Mouse (Mus musculus) embryonic facial prominence, embryonic 11.5 days (tissue): ENCODE measurements around the gene Ppp2r2c. TPM values are rescaled to one million over a fixed set of nuclear protein-coding genes. Genes with fewer than 3 reads are reported as not detected.

Source experiments
- ATAC-seq: fragments of 200-750 bp; cut with Nextera tagmentation; replicated peaks from 2 replicates; pipeline ENCODE4 v1.8.0; 2017; ENCODE audit warnings: low read depth; ENCODE audit not compliant: insufficient number of reproducible peaks, low FRiP score, low TSS enrichment
- DNase-seq: peaks from one replicate; pipeline ENCODE4 v3.0.0-alpha.2; 2015; ENCODE audit warnings: low spot score
- H3K27ac ChIP-seq: fragments of 300-500 bp; sonication (generic); replicated peaks from 2 replicates; pipeline ENCODE4 v1.5.1; 2014; ENCODE audit warnings: mild to moderate bottlenecking, low read depth, low read length, control low read depth
- H3K27me3 ChIP-seq: fragments of 300-500 bp; sonication (generic); 2 replicates; pipeline ENCODE4 v1.6.1; 2014; ENCODE audit warnings: mild to moderate bottlenecking, low read length, moderate library complexity, mixed read lengths; ENCODE audit not compliant: control insufficient read depth, insufficient read depth
- H3K36me3 ChIP-seq: fragments of 300-500 bp; sonication (generic); replicated peaks from 2 replicates; pipeline ENCODE4 v1.6.1; 2014; ENCODE audit warnings: low read depth, mild to moderate bottlenecking, low read length, moderate library complexity, mixed read lengths; ENCODE audit not compliant: control insufficient read depth, insufficient read depth
- H3K4me1 ChIP-seq: fragments of 300-500 bp; sonication (generic); 2 replicates; pipeline ENCODE4 v1.6.1; 2014; ENCODE audit warnings: low read length, mixed read lengths; ENCODE audit not compliant: control insufficient read depth, insufficient read depth
- H3K4me2 ChIP-seq: fragments of 300-500 bp; sonication (generic); 2 replicates; pipeline ENCODE4 v1.6.1; 2014; ENCODE audit warnings: low read depth, mild to moderate bottlenecking, control low read depth, low read length, moderate library complexity
- H3K4me3 ChIP-seq: fragments of 300-500 bp; sonication (generic); 2 replicates; pipeline ENCODE4 v1.5.1; 2014; ENCODE audit warnings: low read depth, low read length, control low read depth
- H3K9ac ChIP-seq: fragments of 300-500 bp; sonication (generic); replicated peaks from 2 replicates; pipeline ENCODE4 v1.6.1; 2014; ENCODE audit warnings: mild to moderate bottlenecking, control low read depth, low read length
- H3K9me3 ChIP-seq: fragments of 300-500 bp; sonication (generic); replicated peaks from 2 replicates; pipeline ENCODE4 v1.6.1; 2016; ENCODE audit warnings: mild to moderate bottlenecking, low read length, inconsistent platforms, mixed read lengths; ENCODE audit not compliant: control insufficient read depth
- WGBS: fragments of 180-500 bp; shearing (Covaris S2); extraction: QIAGEN DNeasy Blood & Tissue Kit; methylation state at CpG from one replicate; pipeline ENCODE4 v1.1.7; 2014; 5-methylcytosine and 5-hydroxymethylcytosine counted together
- polyA plus RNA-seq: library from polyadenylated mRNA; unstranded; fragments of >200 nt; fragmentation: Nextera tagmentation; extraction: Ambion mirVana; gene quantifications from 2 replicates; pipeline ENCODE4 v1.2.1, GENCODE M21; 2014

The Ppp2r2c gene
- polyA plus RNA-seq, 1 experiment from 2014 or later, result 1.2 TPM

GRCm38 (mm10) chr5:36893263-36893662 lies 24.9 kb downstream of the Ppp2r2c start:
- Histone ChIP-seq H3K27ac (no peak overlapping the region), H3K4me2 (no peak overlapping the region; the same call in 1 of the 2 replicates), H3K27me3 (no peaks in the 10 kb centered on the region; the same call in 1 of the 2 replicates), H3K4me1 (no peaks in the 10 kb centered on the region), H3K4me3 (no peak overlapping the region), H3K9me3 (no peaks in the 10 kb centered on the region), H3K9ac (no peak overlapping the region), H3K36me3 (no peaks in the 10 kb centered on the region)
- 77% methylated on average over 9 of the region's 9 CpGs for WGBS
- no peak for ATAC-seq
- no peak for DNase-seq

GRCm38 (mm10) chr5:36894070-36894469 lies 25.8 kb downstream of the Ppp2r2c start:
- Histone ChIP-seq H3K27me3 (no peaks in the 10 kb centered on the region; the same call in 1 of the 2 replicates), H3K4me2 (no peak overlapping the region), H3K27ac (no peak overlapping the region), H3K4me1 (no peaks in the 10 kb centered on the region), H3K4me3 (no peak overlapping the region), H3K9me3 (no peaks in the 10 kb centered on the region), H3K9ac (no peak overlapping the region), H3K36me3 (no peaks in the 10 kb centered on the region)
- 75% methylated on average over 10 of the region's 10 CpGs for WGBS
- DNase-seq (no peak), ATAC-seq (no peak)

- no peaks in the 10 kb centered on the region; the same call in 1 of the 2 replicates for H3K27me3 ChIP-seq
- no peaks in the 10 kb centered on the region for H3K36me3 ChIP-seq
- no peak overlapping the region for H3K4me2 ChIP-seq
- no peak overlapping the region for H3K27ac ChIP-seq
- 77% methylated on average over 6 of the region's 6 CpGs for WGBS
- no peaks in the 10 kb centered on the region for H3K9me3 ChIP-seq
- no peak overlapping the region for H3K9ac ChIP-seq
- ATAC-seq (no peak), DNase-seq (no peak)
- no peak overlapping the region for H3K4me3 ChIP-seq
- no peaks in the 10 kb centered on the region for H3K4me1 ChIP-seq
Measured at GRCm38 (mm10) chr5:36894604-36895368, 26.5 kb downstream of the Ppp2r2c start.

GRCm38 (mm10) chr5:36895621-36896573 lies 27.6 kb downstream of the Ppp2r2c start:
- no peak overlapping the region for H3K4me3 ChIP-seq
- no peaks in the 10 kb centered on the region; the same call in 1 of the 2 replicates for H3K27me3 ChIP-seq
- 77% methylated on average over 10 of the region's 10 CpGs for WGBS
- ATAC-seq, result no peak
- peak; percentile 34 for DNase-seq
- no peaks in the 10 kb centered on the region for H3K36me3 ChIP-seq
- no peak overlapping the region for H3K4me2 ChIP-seq
- H3K9me3 ChIP-seq, result no peaks in the 10 kb centered on the region
- H3K4me1 ChIP-seq, result no peaks in the 10 kb centered on the region
- no peak overlapping the region for H3K9ac ChIP-seq
- no peak overlapping the region for H3K27ac ChIP-seq

DNA sequence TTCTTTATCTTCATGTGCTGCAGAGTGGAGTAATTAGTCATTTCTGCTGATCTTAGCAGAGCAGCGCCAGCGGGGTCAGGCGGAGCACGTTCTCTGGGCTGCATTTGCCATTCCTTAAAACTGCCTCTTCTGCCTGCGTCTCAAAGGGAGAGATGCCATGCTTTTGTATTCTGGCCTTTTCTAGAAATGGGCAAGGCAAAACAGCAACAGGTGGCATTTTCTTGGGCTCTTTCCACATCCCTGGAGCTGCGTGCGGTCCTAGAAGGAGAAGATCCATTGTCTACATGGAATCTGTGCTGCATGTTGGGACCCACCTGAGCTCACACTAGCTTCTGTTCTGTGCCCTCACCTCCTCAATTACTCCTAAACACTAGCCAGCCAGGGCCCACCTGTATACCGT lies 29.7 kb downstream of the Ppp2r2c start:
- Histone ChIP-seq H3K4me3 (no peak overlapping the region), H3K9me3 (no peaks in the 10 kb centered on the region)
- WGBS, result 85% methylated on average over 8 of the region's 8 CpGs

GRCm38 (mm10) chr5:36898415-36899109 lies 30.2 kb downstream of the Ppp2r2c start:
- WGBS, result 78% methylated on average over 11 of the region's 11 CpGs
- Histone ChIP-seq H3K27me3 (no peaks in the 10 kb centered on the region; the same call in 1 of the 2 replicates), H3K4me2 (no peak overlapping the region), H3K36me3 (no peaks in the 10 kb centered on the region), H3K4me1 (no peaks in the 10 kb centered on the region), H3K9ac (no peak overlapping the region), H3K4me3 (no peak overlapping the region), H3K27ac (no peak overlapping the region), H3K9me3 (no peaks in the 10 kb centered on the region)
- ATAC-seq, result no peak
- DNase-seq, result no peak

More for the DNA sequence above, 29.7 kb downstream of the Ppp2r2c start:
- no peak for DNase-seq
- no peaks in the 10 kb centered on the region for H3K36me3 ChIP-seq
- no peak overlapping the region for H3K9ac ChIP-seq
- no peaks in the 10 kb centered on the region; the same call in 1 of the 2 replicates for H3K27me3 ChIP-seq
- H3K4me2 ChIP-seq, result no peak overlapping the region
- H3K27ac ChIP-seq, result no peak overlapping the region
- no peak for ATAC-seq
- no peaks in the 10 kb centered on the region for H3K4me1 ChIP-seq

DNA sequence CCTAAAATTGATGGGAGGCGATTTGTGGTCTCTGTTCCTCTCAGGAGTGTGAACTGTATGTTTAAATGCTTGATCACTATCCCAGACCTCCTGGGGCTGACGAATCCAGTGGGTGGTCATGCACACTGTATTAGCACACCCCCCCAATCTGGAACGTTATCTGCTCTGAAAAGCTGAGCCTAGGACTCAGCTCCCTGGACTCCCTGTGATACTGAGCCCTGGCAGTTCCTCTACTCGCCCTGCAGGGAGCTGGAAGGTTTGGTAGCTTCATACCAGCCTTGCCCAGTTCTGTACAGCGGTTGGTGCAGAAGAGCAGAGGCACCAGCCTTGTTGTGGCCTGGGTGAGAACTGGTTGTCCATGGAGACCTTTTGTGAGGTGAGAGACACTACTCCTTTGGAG lies 31.1 kb downstream of the Ppp2r2c start:
- 82% methylated on average over 5 of the region's 5 CpGs for WGBS
- no peaks in the 10 kb centered on the region for H3K36me3 ChIP-seq
- no peak overlapping the region for H3K9ac ChIP-seq
- ATAC-seq, result no peak
- DNase-seq, result no peak
- H3K4me1 ChIP-seq, result no peaks in the 10 kb centered on the region
- H3K27ac ChIP-seq, result no peak overlapping the region
- no peaks in the 10 kb centered on the region for H3K9me3 ChIP-seq
- H3K4me2 ChIP-seq, result no peak overlapping the region
- no peaks in the 10 kb centered on the region; the same call in 1 of the 2 replicates for H3K27me3 ChIP-seq
- no peak overlapping the region for H3K4me3 ChIP-seq
